Mouse (Mus musculus) liver, adult 2 months (tissue): Measurements from ENCODE around the gene Ccdc162. TPM values are rescaled to one million over a fixed set of nuclear protein-coding genes. Genes with fewer than 3 reads are reported as not detected.
A peak's percentile ranks its signal among the peaks of the same experiment; 100 is the strongest.

ENCODE experiments used
- DNase-seq: peaks from one replicate; pipeline ENCODE4 v3.0.0-alpha.2; 2011; ENCODE audit warnings: low read depth, low spot score; ENCODE audit errors: extremely low read depth
- H3K27ac ChIP-seq: fragments of 200-500 bp; replicated peaks from 2 replicates; pipeline ENCODE4 v1.5.1; 2012; ENCODE audit warnings: low read depth, mild to moderate bottlenecking, control low read depth, inconsistent platforms, low read length; ENCODE audit not compliant: insufficient read depth
- H3K27me3 ChIP-seq: fragments of 200-500 bp; 2 replicates; pipeline ENCODE4 v1.6.1; 2012; ENCODE audit warnings: mild to moderate bottlenecking, moderate library complexity, low read length, inconsistent platforms; ENCODE audit not compliant: control insufficient read depth, insufficient read depth
- H3K36me3 ChIP-seq: fragments of 200-500 bp; 2 replicates; pipeline ENCODE4 v1.6.1; 2012; ENCODE audit warnings: low read length, inconsistent platforms; ENCODE audit not compliant: control insufficient read depth, insufficient read depth
- H3K4me1 ChIP-seq: fragments of 200-500 bp; 2 replicates; pipeline ENCODE4 v1.6.1; 2011; ENCODE audit warnings: low read length; ENCODE audit not compliant: control insufficient read depth, insufficient read depth
- H3K4me3 ChIP-seq: fragments of 200-500 bp; 2 replicates; pipeline ENCODE4 v1.5.1; 2011; ENCODE audit warnings: low read depth, mild to moderate bottlenecking, control low read depth, low read length, moderate library complexity; ENCODE audit not compliant: insufficient read depth
- H3K79me2 ChIP-seq: fragments of 200-500 bp; 2 replicates; pipeline ENCODE4 v1.6.1; 2012; ENCODE audit warnings: inconsistent platforms, mild to moderate bottlenecking, low read length, moderate library complexity; ENCODE audit not compliant: control insufficient read depth, insufficient read depth
- H3K9ac ChIP-seq: fragments of 200-500 bp; 2 replicates; pipeline ENCODE4 v1.6.1; 2012; ENCODE audit warnings: low read depth, mild to moderate bottlenecking, control low read depth, inconsistent platforms, low read length
- CTCF ChIP-seq: fragments of 200-500 bp; IDR thresholded peaks from 2 replicates; pipeline ENCODE4 v1.5.1; 2011; ENCODE audit warnings: low read depth, low read length, control low read depth
- POLR2A ChIP-seq: fragments of 200-500 bp; IDR thresholded peaks from 2 replicates; pipeline ENCODE4 v1.6.1; 2011; ENCODE audit warnings: low read length, control low read depth; ENCODE audit not compliant: insufficient read depth; ENCODE audit errors: extremely low read depth
- WGBS: fragments of 180-500 bp; shearing (Covaris S2); methylation state at CpG from one replicate; pipeline ENCODE4 v1.1.7; 2018; 5-methylcytosine and 5-hydroxymethylcytosine counted together
- polyA plus RNA-seq: library from polyadenylated mRNA; depleted of rRNA; stranded (reverse); fragments of >200 nt; gene quantifications from 2 replicates; pipeline ENCODE4 v1.2.3, GENCODE M21; 2012
- total RNA-seq: library from RNA; depleted of rRNA; stranded (reverse); fragments of >200 nt; gene quantifications from 2 replicates; pipeline ENCODE4 v1.2.3, GENCODE M21; 2014

The Ccdc162 gene
- total and polyA plus RNA-seq, 2 experiments = 6.0 to 10.3 TPM

GRCm38 (mm10) chr10:41619988-41620387 lies 96.4 kb downstream of the Ccdc162 start:
- Histone ChIP-seq H3K4me3 (no peak overlapping the region), H3K36me3 (no peaks in the 10 kb centered on the region), H3K27ac (no peak overlapping the region), H3K27me3 (no peaks in the 10 kb centered on the region), H3K79me2 (no peaks in the 10 kb centered on the region), H3K9ac (no peak overlapping the region), H3K4me1 (no peaks in the 10 kb centered on the region)
- WGBS = 100% methylated on average over 2 of the region's 2 CpGs
- DNase-seq = no peak
- no peak for TF ChIP-seq CTCF
- no peak for TF ChIP-seq POLR2A

DNA sequence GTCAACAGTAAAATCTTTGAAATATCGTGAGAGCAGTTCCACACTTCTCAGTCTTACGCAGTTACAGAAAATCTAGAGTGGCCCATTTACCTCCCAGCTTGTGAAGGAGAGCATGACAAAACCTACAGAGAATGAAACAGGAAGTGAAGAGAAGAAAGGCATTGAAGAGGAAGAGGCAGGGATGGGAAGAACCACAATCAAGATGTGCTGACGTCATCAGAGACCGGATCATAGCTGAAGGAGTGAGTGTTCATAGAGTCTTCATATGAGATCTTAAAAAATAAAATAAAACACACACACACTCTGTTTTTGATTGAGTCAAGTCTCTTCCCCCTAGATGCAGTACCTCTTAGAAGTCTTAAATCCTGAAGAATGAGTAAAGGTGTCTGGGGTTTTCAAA lies 100.9 kb downstream of the Ccdc162 start:
- no peak for DNase-seq
- Histone ChIP-seq H3K9ac (no peak overlapping the region), H3K4me1 (peaks cover 14% of the 10 kb centered on the region), H3K79me2 (no peaks in the 10 kb centered on the region), H3K4me3 (no peak overlapping the region), H3K27me3 (no peaks in the 10 kb centered on the region), H3K27ac (no peak overlapping the region), H3K36me3 (no peaks in the 10 kb centered on the region)
- no peak for TF ChIP-seq CTCF
- WGBS = 91% methylated on average over 4 of the region's 4 CpGs

DNA sequence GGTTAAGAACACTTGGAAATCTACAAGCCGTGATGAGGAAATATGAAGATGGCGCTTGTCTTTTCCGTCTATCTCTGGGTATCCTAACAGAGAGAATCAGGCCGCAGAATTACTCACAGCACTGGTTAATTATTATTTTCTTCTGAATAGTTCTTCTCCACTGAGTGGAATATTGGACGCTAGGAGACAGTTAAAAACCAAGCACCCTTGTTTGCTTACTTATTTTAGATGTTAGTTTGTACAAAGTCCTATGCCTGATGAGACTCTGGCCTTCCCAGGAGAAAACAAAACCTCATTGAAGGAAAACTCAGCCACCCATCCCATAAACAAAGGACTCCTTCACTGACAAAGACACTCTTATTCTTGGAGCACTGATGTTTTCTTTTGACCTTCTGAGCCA lies 104.5 kb downstream of the Ccdc162 start:
- DNase-seq = peak; percentile 92
- WGBS = 29% methylated on average over 5 of the region's 5 CpGs
- H3K27me3 ChIP-seq = no peaks in the 10 kb centered on the region
- TF ChIP-seq CTCF = no peak
- no peak overlapping the region for H3K4me3 ChIP-seq
- H3K27ac ChIP-seq = peak overlapping the region; percentile 69
- no peak overlapping the region for H3K9ac ChIP-seq
- peaks cover 14% of the 10 kb centered on the region for H3K4me1 ChIP-seq
- H3K36me3 ChIP-seq = no peaks in the 10 kb centered on the region
- H3K79me2 ChIP-seq = no peaks in the 10 kb centered on the region

GRCm38 (mm10) chr10:41609475-41609874 lies 107.0 kb downstream of the Ccdc162 start:
- Histone ChIP-seq H3K36me3 (no peaks in the 10 kb centered on the region), H3K4me1 (peaks cover 25% of the 10 kb centered on the region), H3K79me2 (no peaks in the 10 kb centered on the region), H3K27ac (no peak overlapping the region), H3K27me3 (no peaks in the 10 kb centered on the region), H3K4me3 (no peak overlapping the region), H3K9ac (no peak overlapping the region)
- no peak for DNase-seq
- TF ChIP-seq POLR2A (no peak), CTCF (no peak)
- 57% methylated on average over 1 of the region's 1 CpGs for WGBS

DNA sequence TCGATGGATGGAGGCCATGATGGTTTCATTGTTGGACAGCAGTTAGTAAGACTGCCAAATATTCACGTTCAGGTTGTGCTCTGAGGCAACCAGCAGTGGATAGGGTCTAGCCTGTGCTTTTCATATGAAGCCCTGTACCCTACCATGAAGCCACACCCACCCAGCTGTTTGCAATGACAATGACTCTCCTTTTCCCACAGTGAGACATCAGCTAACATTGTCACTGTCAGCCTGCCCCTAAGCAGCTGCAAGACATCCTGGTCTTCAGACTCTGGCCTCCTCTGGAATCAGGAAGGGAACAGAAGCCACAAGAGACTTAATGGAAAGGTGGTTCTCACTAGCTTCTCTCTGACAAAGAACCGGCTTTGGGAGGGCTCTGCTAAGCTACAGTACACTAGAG lies 107.9 kb downstream of the Ccdc162 start:
- Histone ChIP-seq H3K27ac (no peak overlapping the region), H3K4me3 (no peak overlapping the region), H3K79me2 (no peaks in the 10 kb centered on the region), H3K36me3 (no peaks in the 10 kb centered on the region), H3K4me1 (peaks cover 27% of the 10 kb centered on the region), H3K9ac (no peak overlapping the region), H3K27me3 (no peaks in the 10 kb centered on the region)
- WGBS = 92% methylated on average over 3 of the region's 3 CpGs
- TF ChIP-seq CTCF = no peak
- no peak for TF ChIP-seq POLR2A
- DNase-seq = no peak

GRCm38 (mm10) chr10:41602667-41603066 lies 113.8 kb downstream of the Ccdc162 start:
- no peak overlapping the region for H3K4me3 ChIP-seq
- H3K9ac ChIP-seq = no peak overlapping the region
- no peak overlapping the region for H3K27ac ChIP-seq
- no peak for TF ChIP-seq POLR2A
- TF ChIP-seq CTCF = no peak
- no peaks in the 10 kb centered on the region for H3K79me2 ChIP-seq
- DNase-seq = no peak
- no peaks in the 10 kb centered on the region for H3K27me3 ChIP-seq
- WGBS = 100% methylated on average over 1 of the region's 1 CpGs
- H3K36me3 ChIP-seq = no peaks in the 10 kb centered on the region
- H3K4me1 ChIP-seq = peaks cover 16% of the 10 kb centered on the region
